In genomic region chr4:97843981-97844690, GRCm38 (mm10) we compare ENCODE assay signal across 12 mouse cellular contexts.
DNase-seq lines count a peak whose midpoint lies in the region; ATAC-seq and TF ChIP-seq lines count a peak whose summit lies in the region.
"Had no signal": no experiment of that assay in that cellular context is flagged by ENCODE, and none has a peak within 500 bp of the region (broad histone marks: within the 10 kb centered on the region; RNA-seq: fewer than 3 reads in every experiment).

No protein-coding gene starts in this region.

- no peaks in the 10 kb centered on the region for H3K9me3 ChIP-seq in hindbrain, embryonic 11.5 days (ENCODE audit: control insufficient read depth, low read length)
- no peaks in the 10 kb centered on the region for H3K9me3 ChIP-seq in hindbrain, embryonic 12.5 days (replicated peaks)
- H3K9me3 ChIP-seq in neural tube, embryonic 13.5 days, result no peaks in the 10 kb centered on the region
- no peaks in the 10 kb centered on the region for H3K9me3 ChIP-seq in forebrain, embryonic 16.5 days (ENCODE audit: control insufficient read depth, low read length)
- H3K9me3 ChIP-seq in stomach, postnatal 0 days (ENCODE audit: control insufficient read depth, low read length), result no peaks in the 10 kb centered on the region
- H3K9me3 ChIP-seq: liver, embryonic 13.5 days had no signal

- H3K27ac ChIP-seq in hindbrain, embryonic 11.5 days (ENCODE audit: low read depth, low read length), result no peak overlapping the region
- H3K27ac ChIP-seq in hindbrain, embryonic 12.5 days, result no peak overlapping the region
- H3K27ac ChIP-seq in neural tube, embryonic 13.5 days (replicated peaks), result 0 out of 2 replicates have a peak overlapping the region, but pooled peaks have one; percentile 54
- no peak overlapping the region for H3K27ac ChIP-seq in forebrain, embryonic 16.5 days (ENCODE audit: low read length)
- peak overlapping the region; percentile 74 for H3K27ac ChIP-seq in stomach, postnatal 0 days (replicated peaks)
- H3K27ac ChIP-seq: liver, embryonic 13.5 days had no signal

- no peak for ATAC-seq in hindbrain, embryonic 11.5 days (ENCODE audit: low FRiP score)
- no peak for ATAC-seq in hindbrain, embryonic 12.5 days (ENCODE audit: low FRiP score)
- ATAC-seq in neural tube, embryonic 13.5 days (ENCODE audit: low read depth), result no peak
- no peak for ATAC-seq in forebrain, embryonic 16.5 days
- no peak for ATAC-seq in stomach, postnatal 0 days (ENCODE audit: low FRiP score, low TSS enrichment)

- DNase-seq in hindbrain, embryonic 11.5 days (ENCODE audit: low spot score), result peak; percentile 15
- no peak for DNase-seq in neural tube, embryonic 10.5 days (ENCODE audit: extremely low spot score, low spot score)
- no peak for DNase-seq in stomach, postnatal 0 days (ENCODE audit: low spot score)
- DNase-seq in layer of hippocampus, adult 9-11 months, result no peak
- DNase-seq in gastrocnemius, adult 18-20 months (ENCODE audit: low spot score), result no peak
- DNase-seq: liver, embryonic 13.5 days; right cerebral cortex, postnatal 25 days; thymus, postnatal 25 days had no signal

- no peaks in the 10 kb centered on the region for H3K36me3 ChIP-seq in hindbrain, embryonic 11.5 days (ENCODE audit: control insufficient read depth, insufficient read depth, low read length)
- H3K36me3 ChIP-seq in hindbrain, embryonic 12.5 days, result no peaks in the 10 kb centered on the region
- no peaks in the 10 kb centered on the region for H3K36me3 ChIP-seq in neural tube, embryonic 13.5 days
- H3K36me3 ChIP-seq in forebrain, embryonic 16.5 days (ENCODE audit: control insufficient read depth, insufficient read depth), result no peaks in the 10 kb centered on the region
- no peaks in the 10 kb centered on the region for H3K36me3 ChIP-seq in stomach, postnatal 0 days (ENCODE audit: control insufficient read depth, insufficient read depth, low read length)
- H3K36me3 ChIP-seq: liver, embryonic 13.5 days had no signal

- H3K4me1 ChIP-seq in hindbrain, embryonic 11.5 days (replicated peaks; ENCODE audit: control insufficient read depth, insufficient read depth, low read length), result peaks cover 10% of the 10 kb centered on the region
- H3K4me1 ChIP-seq in hindbrain, embryonic 12.5 days, result peaks cover 36% of the 10 kb centered on the region
- H3K4me1 ChIP-seq in neural tube, embryonic 13.5 days (replicated peaks), result peaks cover 63% of the 10 kb centered on the region
- peaks cover 32% of the 10 kb centered on the region for H3K4me1 ChIP-seq in forebrain, embryonic 16.5 days (replicated peaks; ENCODE audit: control insufficient read depth, insufficient read depth, low read length)
- H3K4me1 ChIP-seq in stomach, postnatal 0 days (replicated peaks; ENCODE audit: control insufficient read depth, insufficient read depth), result peaks cover 8% of the 10 kb centered on the region

- no peak overlapping the region for H3K9ac ChIP-seq in hindbrain, embryonic 11.5 days (ENCODE audit: low read depth, low read length)
- H3K9ac ChIP-seq in hindbrain, embryonic 12.5 days, result no peak overlapping the region
- no peak overlapping the region for H3K9ac ChIP-seq in neural tube, embryonic 13.5 days
- 0 out of 2 replicates have a peak overlapping the region, but pooled peaks have one; percentile 13 for H3K9ac ChIP-seq in forebrain, embryonic 16.5 days (replicated peaks; ENCODE audit: low read depth, low read length)
- H3K9ac ChIP-seq in stomach, postnatal 0 days (ENCODE audit: low read length), result no peak overlapping the region
- H3K9ac ChIP-seq: liver, embryonic 13.5 days had no signal

- WGBS in hindbrain, embryonic 11.5 days, result 63% methylated on average over 15 of the region's 15 CpGs
- 51% methylated on average over 15 of the region's 15 CpGs for WGBS in hindbrain, embryonic 12.5 days
- WGBS in neural tube, embryonic 13.5 days, result 42% methylated on average over 15 of the region's 15 CpGs
- WGBS in forebrain, embryonic 16.5 days, result 7% methylated on average over 15 of the region's 15 CpGs
- WGBS in stomach, postnatal 0 days, result 49% methylated on average over 15 of the region's 15 CpGs

- no peak for TF ChIP-seq EP300 in stomach, postnatal 0 days (optimal IDR thresholded peaks at IDR 0.05)

- TF ChIP-seq CTCF in stomach, postnatal 0 days (IDR thresholded peaks at IDR 0.05; ENCODE audit: low read depth), result no peak

- H3K4me2 ChIP-seq in hindbrain, embryonic 11.5 days (replicated peaks; ENCODE audit: low read depth, low read length), result no peak overlapping the region
- H3K4me2 ChIP-seq in hindbrain, embryonic 12.5 days (replicated peaks), result no peak overlapping the region
- H3K4me2 ChIP-seq in neural tube, embryonic 13.5 days, result no peak overlapping the region
- peak overlapping the region; percentile 20; the same call in 1 of the 2 replicates for H3K4me2 ChIP-seq in forebrain, embryonic 16.5 days (ENCODE audit: low read length)
- peak overlapping the region; percentile 28; the same call in 1 of the 2 replicates for H3K4me2 ChIP-seq in stomach, postnatal 0 days (replicated peaks; ENCODE audit: low read depth)
- H3K4me2 ChIP-seq: liver, embryonic 13.5 days had no signal

- no peaks in the 10 kb centered on the region for H3K27me3 ChIP-seq in hindbrain, embryonic 11.5 days (ENCODE audit: control insufficient read depth, insufficient read depth, low read length)
- H3K27me3 ChIP-seq in hindbrain, embryonic 12.5 days, result no peaks in the 10 kb centered on the region
- no peaks in the 10 kb centered on the region; the same call in 1 of the 2 replicates for H3K27me3 ChIP-seq in neural tube, embryonic 13.5 days
- no peaks in the 10 kb centered on the region for H3K27me3 ChIP-seq in forebrain, embryonic 16.5 days (replicated peaks; ENCODE audit: control insufficient read depth, insufficient read depth, low read length)
- H3K27me3 ChIP-seq in stomach, postnatal 0 days (ENCODE audit: control insufficient read depth, insufficient read depth, low read length), result no peaks in the 10 kb centered on the region
- H3K27me3 ChIP-seq: CH12.LX; liver, embryonic 13.5 days had no signal

- H3K4me3 ChIP-seq in hindbrain, embryonic 11.5 days (ENCODE audit: low read depth, low read length), result no peak overlapping the region
- H3K4me3 ChIP-seq in hindbrain, embryonic 12.5 days, result no peak overlapping the region
- H3K4me3 ChIP-seq in neural tube, embryonic 13.5 days, result no peak overlapping the region
- H3K4me3 ChIP-seq in forebrain, embryonic 16.5 days (replicated peaks; ENCODE audit: low read length), result no peak overlapping the region
- no peak overlapping the region for H3K4me3 ChIP-seq in stomach, postnatal 0 days (ENCODE audit: low read depth, low read length)
- H3K4me3 ChIP-seq: liver, embryonic 13.5 days had no signal

Comparison
In these comparisons a context has a peak if more than half of its experiments do, and no peak if none do; other contexts are left out.
1. H3K27ac ChIP-seq: peak in neural tube, embryonic 13.5 days (single experiment) and stomach, postnatal 0 days (single experiment); none in hindbrain, embryonic 11.5 days (single experiment), hindbrain, embryonic 12.5 days (single experiment) and forebrain, embryonic 16.5 days (single experiment).
2. H3K4me2 ChIP-seq: peak in forebrain, embryonic 16.5 days (single experiment) and stomach, postnatal 0 days (single experiment); none in hindbrain, embryonic 11.5 days (single experiment), hindbrain, embryonic 12.5 days (single experiment) and neural tube, embryonic 13.5 days (single experiment).